Comparison of ENCODE assay signal across 24 mouse cellular contexts in the genomic region with DNA sequence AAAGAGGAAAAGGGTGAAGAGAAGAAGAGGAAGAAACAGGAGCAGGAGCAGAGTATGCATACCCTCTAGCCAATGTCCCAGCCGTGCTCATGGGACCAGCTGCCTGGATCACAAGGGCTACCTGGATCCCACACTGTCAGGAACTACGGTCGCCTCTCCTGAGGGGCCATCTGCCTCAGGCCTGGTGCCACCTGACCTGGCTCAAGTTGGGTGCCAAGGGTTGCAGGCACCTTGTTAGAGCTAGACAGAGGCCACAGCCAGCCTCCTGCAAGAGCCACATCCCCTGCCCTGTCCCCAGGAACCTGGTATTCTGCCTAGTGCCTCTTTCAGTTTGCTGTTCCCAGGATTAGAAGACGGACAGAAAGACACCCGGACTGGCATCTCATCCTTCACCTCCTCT.
"Had no signal": no experiment of that assay in that cellular context is flagged by ENCODE, and none has a peak within 500 bp of the region (broad histone marks: within the 10 kb centered on the region; RNA-seq: fewer than 3 reads in every experiment).

No protein-coding gene starts in this region.

- H3K4me3 ChIP-seq: kidney, embryonic 15.5 days; layer of hippocampus, adult 2 months; limb, embryonic 12.5 days; limb, embryonic 15.5 days; liver, embryonic 15.5 days; lung, embryonic 15.5 days; megakaryocyte, embryonic 14.5 days; midbrain, embryonic 10.5 days; midbrain, embryonic 13.5 days; myocyte; neural tube, embryonic 13.5 days had no signal

- H3K27ac ChIP-seq: kidney, embryonic 15.5 days; layer of hippocampus, adult 2 months; limb, embryonic 12.5 days; limb, embryonic 15.5 days; liver, embryonic 15.5 days; lung, embryonic 15.5 days; midbrain, embryonic 10.5 days; midbrain, embryonic 13.5 days; neural tube, embryonic 13.5 days had no signal

- H3K4me1 ChIP-seq: kidney, embryonic 15.5 days; limb, embryonic 12.5 days; liver, embryonic 15.5 days; lung, embryonic 15.5 days; megakaryocyte, embryonic 14.5 days had no signal

- H3K9me3 ChIP-seq: kidney, embryonic 15.5 days; limb, embryonic 12.5 days; limb, embryonic 15.5 days; liver, embryonic 15.5 days; lung, embryonic 15.5 days; megakaryocyte, embryonic 14.5 days; midbrain, embryonic 10.5 days; midbrain, embryonic 13.5 days; neural tube, embryonic 13.5 days had no signal

- H3K4me2 ChIP-seq: kidney, embryonic 15.5 days; limb, embryonic 12.5 days; limb, embryonic 15.5 days; liver, embryonic 11.5 days; liver, embryonic 15.5 days; lung, embryonic 15.5 days; midbrain, embryonic 13.5 days; neural tube, embryonic 13.5 days had no signal

- ATAC-seq: midbrain, embryonic 13.5 days; midbrain, embryonic 16.5 days had no signal

- DNase-seq: kidney, adult 8-10 months; kidney, postnatal 10 days; kidney, postnatal 4 days; layer of hippocampus, adult 9-11 months; left cerebral cortex, postnatal 4 days; lung, adult 18-20 months; lung, postnatal 10 days; lung, postnatal 36 days; retina, postnatal 1 day; thymus, adult 18-20 months; thymus, postnatal 36 days had no signal

- H3K36me3 ChIP-seq: kidney, embryonic 15.5 days; limb, embryonic 12.5 days; limb, embryonic 15.5 days; liver, embryonic 15.5 days; lung, embryonic 15.5 days; midbrain, embryonic 10.5 days; midbrain, embryonic 13.5 days; neural tube, embryonic 13.5 days had no signal

- H3K9ac ChIP-seq: kidney, embryonic 15.5 days; limb, embryonic 12.5 days; limb, embryonic 15.5 days; liver, embryonic 15.5 days; lung, embryonic 15.5 days; midbrain, embryonic 13.5 days; neural tube, embryonic 13.5 days had no signal
